Mouse (Mus musculus): Measurements from ENCODE around the gene Gm10424.
"Not testable (repeated sequence)": the region's sequence is repeated elsewhere in the genome, so short reads cannot be mapped to it uniquely, and the experiment has no call there.

Gm10424 gene

GRCm38 (mm10) chr5:95272668-95273067 is at the start of gene Gm10424:
Gene Gm10424, minus strand, starts transcription at chr5:95272768.
- DNase-seq = not testable (repeated sequence)

GRCm38 (mm10) chr5:95305611-95306010 is 33.0 kb upstream of the Gm10424 start, which contains the start of gene Gm3259:
Gene Gm3259, plus strand, starts transcription at chr5:95305911.
- DNase-seq = not testable (repeated sequence)

Measured in cerebellum, adult 11-12 months (tissue).